Mouse (Mus musculus) v-Abl transformed pro-B cells (cell line): ENCODE measurements around the gene Atg7.

ENCODE experiments used
- in situ Hi-C, 2 experiments: fragments of 400-800 bp; cut with MboI; formaldehyde crosslinking; loops; one replicate each; pipeline ENCODE4 v1.15.1; 2025; ENCODE audit not compliant: unreplicated experiment in 2 of 2

Atg7 gene

DNA sequence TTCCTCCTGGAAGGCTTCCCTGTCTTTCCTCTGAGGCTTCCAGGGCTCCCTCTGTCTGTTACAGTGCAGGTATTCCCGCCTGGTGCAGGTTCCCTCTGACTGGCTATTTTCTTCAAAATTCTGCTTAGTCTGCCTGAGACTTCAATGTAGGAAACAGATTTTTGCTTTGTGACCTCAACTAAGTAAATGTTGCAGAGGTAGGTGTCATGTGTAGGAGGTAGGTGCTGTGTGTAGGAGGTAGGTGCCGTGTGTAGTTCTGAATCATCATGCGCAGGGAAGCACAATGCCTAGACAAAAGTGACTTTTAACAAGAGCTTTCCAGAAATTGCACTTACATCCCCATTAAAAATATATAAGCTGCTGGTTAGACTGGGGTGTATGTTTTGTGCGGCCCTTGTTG, 128.6 kb downstream of the Atg7 start:
- in situ Hi-C loops: loop anchor here (10.0 kb wide), 4 partner anchors 47 to 153 kb away; partner anchors contain the start of gene Atg7 (in 1 of the 2)

DNA sequence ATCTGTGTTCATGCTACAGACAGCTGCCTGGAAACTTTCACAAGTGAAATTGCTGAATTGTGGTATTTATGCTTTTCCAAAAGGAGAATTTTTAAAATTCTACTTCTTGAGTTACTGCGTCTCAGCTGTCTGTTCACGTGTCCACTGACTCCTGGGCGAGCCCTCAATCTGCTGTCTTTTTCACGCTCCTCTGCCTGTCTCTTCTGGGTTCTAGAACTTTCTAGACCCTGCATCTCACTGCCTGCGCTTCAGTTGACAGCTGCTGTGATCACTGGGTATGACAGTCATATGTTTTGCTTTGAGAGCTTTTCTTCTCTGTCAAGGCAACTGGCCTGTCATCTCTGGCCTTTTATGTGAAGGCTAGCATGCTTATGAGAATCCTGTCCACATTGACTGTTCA, 132.3 kb downstream of the Atg7 start:
- in situ Hi-C loops: loop anchor here (10.0 kb wide), 4 partner anchors 50 to 150 kb away; partner anchors contain the start of gene Atg7 (in 1 of the 2)

- in situ Hi-C loops: loop anchor here (10.0 kb wide), 4 partner anchors 53 to 147 kb away; partner anchors contain the start of gene Atg7 (in 1 of the 2)
Observed at GRCm38 (mm10) chr6:114777872-114778271, 135.0 kb downstream of the Atg7 start.

DNA sequence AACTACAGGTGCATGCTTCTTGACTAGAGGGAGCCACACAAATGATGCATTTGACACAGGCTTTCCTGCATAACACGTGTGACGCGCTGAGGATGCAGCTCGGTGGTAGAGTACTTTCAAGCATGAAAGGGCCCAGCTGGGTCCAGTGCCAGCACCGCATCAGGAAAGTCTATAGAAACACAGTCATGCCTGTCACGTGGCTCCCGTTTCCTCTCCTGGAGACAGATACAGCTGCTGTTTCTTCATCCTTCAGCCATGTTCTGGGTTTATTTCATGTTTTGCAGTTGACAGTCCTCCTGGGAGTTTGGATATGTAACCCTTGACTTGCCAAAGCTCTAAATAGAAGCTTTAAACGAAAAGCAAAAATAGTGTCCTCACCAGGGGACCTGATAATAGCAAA, 135.8 kb downstream of the Atg7 start:
- in situ Hi-C loops: loop anchor here (10.0 kb wide), 4 partner anchors 54 to 146 kb away; partner anchors contain the start of gene Atg7 (in 1 of the 2)

GRCm38 (mm10) chr6:114780583-114780982, 137.7 kb downstream of the Atg7 start:
- in situ Hi-C loops: no loop called here

GRCm38 (mm10) chr6:114781415-114782240, 138.7 kb downstream of the Atg7 start:
- in situ Hi-C loops: no loop called here

DNA sequence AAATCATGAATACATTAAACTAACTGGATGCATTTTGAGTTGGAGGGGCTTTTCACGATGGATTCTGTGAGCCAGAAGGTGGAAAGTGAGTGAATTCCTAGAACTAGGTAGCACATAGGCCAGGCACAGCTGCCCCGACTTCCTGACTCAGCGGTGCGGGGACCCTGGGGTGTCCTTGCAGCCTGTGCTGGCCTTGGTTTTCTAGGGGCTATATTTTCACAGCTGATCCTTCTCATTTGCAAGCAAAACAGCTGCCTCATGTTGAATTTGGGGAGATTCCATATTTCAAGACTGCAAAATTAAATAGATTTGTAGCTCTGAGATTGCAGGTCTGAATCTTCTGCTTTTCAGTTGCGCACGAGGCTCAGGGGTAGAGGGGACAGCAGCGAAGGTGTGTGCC, 139.6 kb downstream of the Atg7 start:
- in situ Hi-C loops: no loop called here

- in situ Hi-C loops: no loop called here
Observed at GRCm38 (mm10) chr6:114786461-114786860, 143.6 kb downstream of the Atg7 start.

- in situ Hi-C loops: no loop called here
Observed at GRCm38 (mm10) chr6:114787606-114788005, 144.7 kb downstream of the Atg7 start.

DNA sequence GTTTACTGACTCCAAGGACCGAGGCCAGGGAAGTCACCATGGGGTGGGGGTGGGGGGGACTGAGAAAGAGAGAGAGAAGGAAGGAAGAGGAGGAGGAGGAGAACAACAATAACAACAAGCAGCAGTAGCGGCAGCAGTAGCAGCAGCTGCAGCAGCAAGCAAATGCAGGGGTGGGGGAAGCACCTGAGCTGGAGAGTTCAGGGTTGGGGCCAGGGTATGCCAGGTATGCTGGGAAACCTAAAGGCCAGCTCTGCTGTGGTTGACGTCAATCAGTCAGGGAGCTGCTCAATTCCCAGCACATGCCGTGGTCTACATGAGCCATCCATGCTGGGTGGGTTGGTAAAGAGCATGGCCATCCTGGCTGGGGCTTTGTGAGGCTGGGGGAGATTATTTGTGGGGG, 145.8 kb downstream of the Atg7 start:
- in situ Hi-C loops: no loop called here

GRCm38 (mm10) chr6:114790084-114790483, 147.2 kb downstream of the Atg7 start:
- in situ Hi-C loops: no loop called here

DNA sequence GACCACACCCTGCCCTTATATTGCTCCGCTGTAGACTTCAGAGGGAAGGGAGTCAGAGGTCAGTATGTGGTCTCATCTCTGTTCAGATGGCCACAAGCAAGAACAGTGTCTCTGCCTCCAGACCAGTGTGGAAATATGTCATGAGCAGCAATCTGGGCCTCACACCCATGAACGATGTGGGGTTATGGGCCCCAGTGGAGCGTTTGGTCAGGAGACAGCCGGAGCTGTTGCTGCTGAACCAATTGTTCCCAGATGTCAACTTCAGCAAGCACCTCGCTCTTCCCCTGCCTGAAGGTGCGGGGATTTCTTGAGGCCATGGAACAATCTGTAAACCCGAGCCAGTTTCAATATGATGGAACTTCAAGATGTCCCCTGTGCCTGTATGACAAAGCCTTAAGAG, 148.0 kb downstream of the Atg7 start:
- in situ Hi-C loops: no loop called here

GRCm38 (mm10) chr6:114791846-114792245, 148.9 kb downstream of the Atg7 start:
- in situ Hi-C loops: no loop called here

DNA sequence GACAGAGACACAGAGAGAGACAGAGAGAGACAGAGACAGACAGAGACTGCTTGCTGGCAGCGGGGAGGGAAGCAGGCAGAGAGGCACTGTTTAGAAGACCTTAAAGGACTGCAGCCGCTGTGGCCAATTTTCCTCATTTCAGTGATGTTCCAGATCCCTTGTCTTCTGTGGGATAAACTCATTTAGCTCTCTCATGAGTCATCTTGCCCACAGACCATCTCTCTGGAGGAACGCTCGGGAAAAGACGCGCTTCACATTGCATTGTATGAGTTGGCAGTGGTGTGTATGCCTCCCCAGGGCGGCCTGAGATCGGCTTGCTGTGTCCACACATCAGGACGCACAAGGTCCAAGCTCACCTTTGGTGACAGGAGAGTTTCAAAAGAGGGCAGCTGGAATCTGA, 151.8 kb downstream of the Atg7 start:
- in situ Hi-C loops: no loop called here

GRCm38 (mm10) chr6:114795706-114796325, 152.9 kb downstream of the Atg7 start:
- in situ Hi-C loops: no loop called here

GRCm38 (mm10) chr6:114797901-114798300, 155.0 kb downstream of the Atg7 start:
- in situ Hi-C loops: no loop called here

GRCm38 (mm10) chr6:114798715-114799114, 155.8 kb downstream of the Atg7 start:
- in situ Hi-C loops: no loop called here

GRCm38 (mm10) chr6:114800291-114800965, 157.5 kb downstream of the Atg7 start:
- in situ Hi-C loops: no loop called here

- in situ Hi-C loops: no loop called here
Observed at GRCm38 (mm10) chr6:114803915-114804535, 161.1 kb downstream of the Atg7 start.

GRCm38 (mm10) chr6:114804866-114805265, 162.0 kb downstream of the Atg7 start:
- in situ Hi-C loops: no loop called here

- in situ Hi-C loops: no loop called here
Observed at GRCm38 (mm10) chr6:114805927-114806326, 163.0 kb downstream of the Atg7 start.
